Comparison of ENCODE assay signal across 16 mouse cellular contexts in the genomic region with DNA sequence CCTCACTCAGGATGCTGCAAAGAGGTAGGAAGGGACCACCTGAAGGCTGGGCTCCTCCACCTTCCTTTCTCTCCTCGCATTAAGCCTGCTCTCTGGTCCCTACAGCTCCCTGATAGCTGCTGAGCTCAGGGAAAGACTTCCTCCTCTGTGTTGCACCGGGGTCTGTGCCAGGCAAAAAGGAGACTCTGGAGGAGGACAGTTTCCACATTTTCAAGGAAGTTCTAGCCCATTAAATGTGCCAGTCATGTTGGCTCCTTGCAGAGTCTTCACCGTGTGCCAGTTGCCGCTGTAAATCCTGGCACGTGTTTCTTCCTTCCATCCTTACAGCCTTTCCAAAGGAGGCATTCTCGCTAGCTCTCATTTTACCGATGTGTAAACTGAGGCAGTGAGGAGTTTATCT.
DNase-seq lines count a peak whose midpoint lies in the region; TF ChIP-seq lines count a peak whose summit lies in the region.
"Had no signal": no experiment of that assay in that cellular context is flagged by ENCODE, and none has a peak within 500 bp of the region (broad histone marks: within the 10 kb centered on the region; RNA-seq: fewer than 3 reads in every experiment).

No protein-coding gene starts in this region.

- DNase-seq in left cerebral cortex, postnatal 10 days (ENCODE audit: extremely low spot score in 1 of 2, low spot score in 2 of 2), result peak; percentile 20 to 23
- no peak for DNase-seq in left cerebral cortex, adult 2 months (ENCODE audit: extremely low spot score in 1 of 2, low spot score in 2 of 2)
- DNase-seq in brain, embryonic 14.5 days (ENCODE audit: low read depth), result peak; percentile 24
- DNase-seq in frontal cortex, postnatal 10 days (ENCODE audit: low spot score in 2 of 2), result peak; percentile 18 to 24
- peak; percentile 60 for DNase-seq in right cerebral cortex, postnatal 10 days (ENCODE audit: low spot score in 2 of 2)
- DNase-seq in thymus, postnatal 0 days (ENCODE audit: low spot score), result no peak
- DNase-seq in heart, postnatal 10 days, result no peak
- DNase-seq: cerebellum, adult 9-10 months; kidney, adult 2 months; kidney, postnatal 14 days; thymus, postnatal 25 days had no signal

- H3K27ac ChIP-seq in left cerebral cortex, adult 2 months, result no peak overlapping the region
- H3K27ac ChIP-seq: embryonic facial prominence, embryonic 12.5 days; limb, embryonic 15.5 days; neural tube, embryonic 12.5 days; stomach, postnatal 0 days had no signal

- intact Hi-C loops in left cerebral cortex, postnatal 10 days (cut with DNase I), result no loop called here
- intact Hi-C loops in left cerebral cortex, adult 2 months (cut with DNase I), result no loop called here
- intact Hi-C loops in heart, postnatal 10 days (cut with DNase I), result no loop called here

- H3K4me3 ChIP-seq in left cerebral cortex, adult 2 months, result no peak overlapping the region
- H3K4me3 ChIP-seq: embryonic facial prominence, embryonic 12.5 days; erythroblast, embryonic 14.5 days; limb, embryonic 15.5 days; neural tube, embryonic 12.5 days had no signal

- no peak for TF ChIP-seq CTCF in left cerebral cortex, adult 2 months (IDR thresholded peaks at IDR 0.05)
- no peak for TF ChIP-seq CTCF in brain, embryonic 14.5 days (IDR thresholded peaks at IDR 0.05; ENCODE audit: borderline replicate concordance, extremely low read depth, insufficient read depth, insufficient read length)

- TF ChIP-seq POLR2A in brain, embryonic 14.5 days (IDR thresholded peaks at IDR 0.05; ENCODE audit: borderline replicate concordance, extremely low read depth, insufficient read depth, insufficient read length, poor library complexity, severe bottlenecking), result no peak

Comparison
In these comparisons a context has a peak if more than half of its experiments do, and no peak if none do; other contexts are left out.
1. DNase-seq: peak in left cerebral cortex, postnatal 10 days (2 of 2), brain, embryonic 14.5 days (single experiment), frontal cortex, postnatal 10 days (2 of 2) and right cerebral cortex, postnatal 10 days (2 of 2); none in left cerebral cortex, adult 2 months (0 of 2), thymus, postnatal 0 days (single experiment) and heart, postnatal 10 days (0 of 2).